Mouse (Mus musculus) megakaryocyte, adult 5-6 weeks (primary cell): Measurements from ENCODE around the gene Nprl2. TPM values are rescaled to one million over a fixed set of nuclear protein-coding genes. Genes with fewer than 3 reads are reported as not detected.

Experiments
- ATAC-seq: 2 replicates; pipeline ENCODE4 v1.8.0; 2016; ENCODE audit warnings: mild to moderate bottlenecking, inconsistent platforms; ENCODE audit not compliant: poor library complexity, severe bottlenecking
- total RNA-seq, 2 experiments: library from RNA; stranded (forward) in 1 of 2; stranded (reverse) in 1 of 2; fragments of 153-499, 151-499 nt in 1 of 2; fragments of 221-1000, 200-1000 nt in 1 of 2; gene quantifications; 2 replicates each; pipeline versions ENCODE4 v1.2.3 to v1.2.4; 2015 to 2017

The Nprl2 gene
- total RNA-seq, 2 experiments from 2014 or later = 8.3 to 18.9 TPM

DNA sequence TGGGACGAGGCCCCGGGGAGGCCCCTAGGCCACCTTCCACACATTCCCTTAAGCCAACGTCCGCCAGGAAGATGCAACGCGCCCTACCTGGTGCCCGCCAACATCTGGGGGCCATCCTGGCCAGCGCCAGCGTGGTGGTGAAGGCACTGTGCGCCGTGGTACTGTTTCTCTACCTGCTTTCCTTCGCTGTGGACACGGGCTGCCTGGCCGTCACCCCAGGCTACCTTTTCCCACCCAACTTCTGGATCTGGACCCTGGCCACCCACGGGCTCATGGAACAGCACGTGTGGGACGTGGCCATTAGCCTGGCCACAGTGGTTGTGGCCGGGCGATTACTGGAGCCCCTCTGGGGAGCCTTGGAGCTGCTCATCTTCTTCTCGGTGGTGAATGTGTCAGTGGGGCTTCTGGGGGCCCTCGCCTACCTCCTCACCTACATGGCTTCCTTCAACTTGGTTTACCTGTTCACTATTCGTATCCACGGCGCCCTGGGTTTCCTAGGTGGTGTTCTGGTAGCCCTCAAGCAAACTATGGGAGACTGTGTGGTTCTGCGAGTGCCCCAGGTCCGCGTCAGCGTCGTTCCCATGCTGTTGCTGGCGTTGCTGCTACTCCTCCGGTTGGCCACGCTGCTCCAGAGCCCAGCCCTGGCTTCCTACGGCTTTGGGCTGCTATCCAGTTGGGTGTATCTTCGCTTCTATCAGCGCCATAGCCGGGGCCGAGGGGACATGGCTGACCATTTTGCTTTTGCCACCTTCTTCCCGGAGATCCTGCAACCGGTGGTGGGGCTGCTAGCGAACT is 7.4 kb upstream of the Nprl2 start:
- peak; percentile 8 for ATAC-seq

DNA sequence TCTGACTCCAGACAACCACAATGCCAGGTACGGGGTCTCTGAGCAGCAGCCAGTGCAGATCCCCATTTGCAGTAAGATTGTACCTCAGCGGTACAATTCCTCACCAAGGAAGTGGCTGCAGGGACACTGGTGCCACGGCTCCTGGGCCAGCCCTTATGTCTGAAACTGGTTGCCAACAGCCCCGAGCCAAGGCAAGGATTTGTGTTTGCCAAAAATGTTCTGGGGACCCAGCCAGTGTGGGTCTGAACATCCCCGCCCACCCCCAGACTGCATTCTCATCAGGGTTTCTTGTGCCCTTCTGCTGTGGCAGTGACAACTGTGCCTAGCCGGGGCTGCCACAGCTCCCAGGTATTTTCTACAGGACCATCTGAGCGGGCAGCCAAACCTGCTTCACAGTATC is 3.8 kb upstream of the Nprl2 start:
- ATAC-seq = no peak

DNA sequence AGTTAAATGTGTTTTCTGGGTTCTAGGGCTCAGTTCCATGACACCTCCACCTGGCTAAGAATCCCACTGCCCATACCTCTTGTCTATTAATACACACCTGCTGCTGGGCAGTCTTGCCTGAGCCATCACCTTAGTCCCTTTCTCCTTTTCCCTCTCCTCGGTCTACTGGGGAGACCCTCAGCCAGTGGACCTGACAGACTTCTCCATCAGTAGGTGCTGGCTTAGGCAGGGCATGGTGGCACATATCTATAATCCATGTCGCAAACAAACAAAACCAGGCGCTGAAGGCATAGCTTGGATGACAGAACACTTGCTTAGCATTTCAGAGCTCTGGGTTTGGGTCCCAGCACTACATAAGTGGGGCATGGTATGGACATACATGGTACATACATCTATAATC is 3.3 kb upstream of the Nprl2 start:
- ATAC-seq = no peak

DNA sequence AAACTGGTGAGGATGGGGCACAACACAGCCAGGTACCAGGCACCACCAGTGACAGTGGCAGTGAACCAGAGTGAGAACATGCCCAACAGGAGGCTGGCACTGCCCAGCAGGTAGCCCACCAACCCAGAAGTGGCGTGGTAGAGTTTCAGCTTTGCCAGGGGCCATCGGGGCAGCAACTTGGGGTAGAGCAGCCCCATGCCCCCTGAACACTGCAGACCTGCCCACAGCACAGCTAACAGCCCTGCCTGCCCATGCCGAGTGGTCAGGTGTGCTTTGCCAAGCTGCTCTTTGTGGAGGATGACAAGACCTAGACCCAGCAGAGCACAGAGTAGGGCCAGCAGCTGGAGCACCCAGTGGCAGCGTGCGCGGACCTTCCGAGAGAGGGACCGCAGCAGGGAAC is 2.1 kb upstream of the Nprl2 start:
- no peak for ATAC-seq

GRCm38 (mm10) chr9:107540420-107540819 is 1.6 kb upstream of the Nprl2 start:
- ATAC-seq = no peak

DNA sequence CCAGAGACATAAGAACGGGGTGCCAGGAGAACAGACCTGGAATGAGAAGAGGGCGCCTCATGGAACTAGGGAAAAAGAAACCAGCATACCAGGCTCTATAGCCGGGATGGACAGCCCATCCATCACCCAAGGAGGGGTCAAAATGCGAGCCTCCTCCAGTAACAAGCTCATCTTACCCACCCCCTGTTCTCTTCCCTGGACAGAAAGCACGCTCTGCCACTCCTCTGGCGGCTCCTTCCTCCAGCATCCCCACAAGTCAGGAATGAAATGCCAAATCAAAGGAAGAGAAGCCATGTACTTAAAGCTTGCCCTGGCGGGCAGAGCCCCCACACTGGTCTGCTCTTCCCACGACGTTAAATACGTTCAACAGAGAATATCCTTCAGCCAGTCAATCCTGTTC is 1.0 kb upstream of the Nprl2 start:
- no peak for ATAC-seq

GRCm38 (mm10) chr9:107542352-107542686 is 293 bp downstream of the Nprl2 start:
- ATAC-seq = 0 out of 2 replicates have a peak, but pooled peaks have one; percentile 2

GRCm38 (mm10) chr9:107542721-107543120 is 695 bp downstream of the Nprl2 start:
- no peak for ATAC-seq

DNA sequence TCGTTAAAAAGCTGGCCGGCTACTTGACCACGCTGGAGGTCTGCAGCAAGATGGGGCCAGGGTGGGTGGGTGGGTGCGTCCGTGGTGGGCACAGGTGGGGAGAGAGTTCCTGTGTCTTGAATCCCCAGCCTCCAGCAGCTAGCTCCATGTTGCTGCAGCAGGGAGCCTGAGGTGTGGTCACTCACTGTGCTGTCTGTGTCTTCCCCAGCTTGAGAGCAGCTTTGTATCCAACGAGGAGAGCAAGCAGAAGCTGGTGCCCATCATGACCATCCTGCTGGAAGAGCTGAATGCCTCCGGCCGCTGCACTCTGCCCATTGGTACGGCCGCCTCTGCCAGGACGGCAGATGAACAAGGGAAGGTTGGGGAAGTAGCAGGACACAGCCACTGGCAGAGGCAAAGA is 1.3 kb downstream of the Nprl2 start:
- ATAC-seq = no peak

DNA sequence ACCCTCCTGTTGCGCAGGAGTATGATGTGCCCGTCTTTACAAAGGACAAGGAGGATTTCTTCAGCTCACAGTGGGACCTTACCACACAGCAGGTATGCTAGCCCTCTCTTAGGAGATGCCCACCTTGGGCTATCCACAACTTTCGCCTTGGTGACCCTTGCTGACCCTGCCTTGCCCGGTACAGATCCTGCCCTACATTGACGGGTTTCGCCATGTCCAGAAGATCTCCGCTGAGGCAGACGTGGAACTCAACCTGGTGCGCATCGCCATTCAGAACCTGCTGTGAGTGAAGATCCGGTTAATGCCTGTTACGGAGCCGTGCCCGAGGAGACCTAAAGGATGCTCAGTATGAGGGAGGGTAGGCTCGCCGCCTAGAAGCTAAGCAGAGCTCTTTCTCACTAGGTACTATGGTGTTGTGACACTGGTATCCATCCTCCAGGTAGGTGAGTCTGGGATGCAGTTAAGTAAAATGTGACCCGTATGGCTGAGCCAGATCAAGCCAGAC is 2.2 kb downstream of the Nprl2 start:
- ATAC-seq = no peak

- ATAC-seq = no peak
These were observed 2.7 kb downstream of the Nprl2 start for GRCm38 (mm10) chr9:107544729-107545128.

DNA sequence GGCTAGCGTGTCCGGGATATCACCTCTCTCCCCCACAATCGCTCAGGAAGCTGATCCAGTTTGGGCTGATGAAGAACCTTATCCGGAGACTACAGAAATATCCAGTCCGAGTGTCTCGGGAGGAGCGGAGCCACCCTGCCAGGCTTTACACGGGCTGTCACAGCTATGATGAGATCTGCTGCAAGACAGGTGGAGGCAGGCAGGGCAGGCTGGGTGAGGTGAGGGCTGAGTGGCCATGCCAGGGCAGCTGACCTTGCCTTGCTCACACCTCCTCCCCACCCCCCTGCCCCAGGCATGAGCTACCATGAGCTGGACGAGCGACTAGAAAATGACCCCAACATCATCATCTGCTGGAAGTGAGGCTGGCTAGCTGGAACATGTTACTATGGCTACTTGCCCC is 3.2 kb downstream of the Nprl2 start:
- ATAC-seq = no peak

DNA sequence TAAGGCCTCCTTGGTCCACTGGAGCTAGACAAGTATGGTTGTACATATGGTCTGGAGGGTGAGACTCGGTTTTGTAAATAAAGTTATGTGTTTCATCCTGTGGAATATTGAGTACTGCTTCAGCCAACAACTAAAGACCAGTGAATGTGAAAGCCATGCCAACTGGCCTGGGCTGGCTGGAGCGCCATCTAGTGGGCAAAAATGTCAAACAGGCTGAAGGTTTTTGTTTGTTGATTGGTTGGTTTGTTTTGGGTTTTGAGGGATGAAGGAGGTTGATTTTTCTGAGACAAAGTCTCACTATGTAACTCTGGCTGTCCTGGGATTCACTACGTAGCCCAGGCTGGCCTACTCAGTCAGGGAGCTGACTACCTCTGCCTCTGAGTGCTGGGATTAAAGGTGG is 3.6 kb downstream of the Nprl2 start:
- peak; percentile 19; the same call in 1 of the 2 replicates for ATAC-seq

GRCm38 (mm10) chr9:107547026-107547425 is 5.0 kb downstream of the Nprl2 start, which contains the start of gene Zmynd10:
Gene Zmynd10, plus strand, starts transcription at chr9:107547298.
- ATAC-seq = peak; percentile 45

DNA sequence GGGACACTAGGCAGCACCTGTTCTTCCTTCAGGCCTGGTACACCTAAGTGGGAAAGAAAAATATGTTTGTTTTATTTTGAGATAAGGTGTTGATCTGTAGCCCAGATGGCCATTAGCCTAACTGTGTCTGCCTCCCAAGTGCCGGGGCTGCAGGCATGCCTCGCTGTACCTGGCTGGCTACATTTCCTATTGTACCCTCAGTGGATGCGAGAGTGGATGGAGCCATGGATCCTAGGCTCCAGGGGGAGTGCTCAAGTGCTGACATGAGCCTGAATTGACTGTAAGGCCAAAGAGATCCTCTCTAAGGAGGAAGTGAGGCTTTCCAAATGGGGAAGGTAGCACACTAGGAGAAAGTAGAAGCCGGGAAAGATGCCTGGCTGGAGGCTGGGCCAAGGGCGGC is 5.9 kb downstream of the Nprl2 start:
- 0 out of 2 replicates have a peak, but pooled peaks have one; percentile 3 for ATAC-seq

DNA sequence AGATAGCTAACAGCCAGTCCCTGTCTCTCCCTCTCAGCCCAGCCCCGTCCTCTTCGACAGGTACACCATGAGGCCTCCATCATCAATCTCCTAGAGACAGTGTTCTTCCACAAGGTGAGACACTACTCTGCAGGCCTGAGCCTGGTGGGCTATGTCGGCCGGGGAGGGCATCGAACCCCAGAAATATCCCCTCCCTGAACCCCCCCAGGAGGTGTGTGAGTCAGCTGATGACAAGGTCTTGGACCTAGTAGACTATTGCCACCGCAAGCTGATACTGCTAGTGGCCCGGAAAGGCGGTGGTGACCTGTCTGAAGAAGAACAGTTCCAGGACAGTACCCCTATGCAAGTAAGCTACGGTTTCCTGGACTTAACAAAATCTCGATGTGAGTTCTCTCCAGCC is 6.8 kb downstream of the Nprl2 start:
- no peak for ATAC-seq

DNA sequence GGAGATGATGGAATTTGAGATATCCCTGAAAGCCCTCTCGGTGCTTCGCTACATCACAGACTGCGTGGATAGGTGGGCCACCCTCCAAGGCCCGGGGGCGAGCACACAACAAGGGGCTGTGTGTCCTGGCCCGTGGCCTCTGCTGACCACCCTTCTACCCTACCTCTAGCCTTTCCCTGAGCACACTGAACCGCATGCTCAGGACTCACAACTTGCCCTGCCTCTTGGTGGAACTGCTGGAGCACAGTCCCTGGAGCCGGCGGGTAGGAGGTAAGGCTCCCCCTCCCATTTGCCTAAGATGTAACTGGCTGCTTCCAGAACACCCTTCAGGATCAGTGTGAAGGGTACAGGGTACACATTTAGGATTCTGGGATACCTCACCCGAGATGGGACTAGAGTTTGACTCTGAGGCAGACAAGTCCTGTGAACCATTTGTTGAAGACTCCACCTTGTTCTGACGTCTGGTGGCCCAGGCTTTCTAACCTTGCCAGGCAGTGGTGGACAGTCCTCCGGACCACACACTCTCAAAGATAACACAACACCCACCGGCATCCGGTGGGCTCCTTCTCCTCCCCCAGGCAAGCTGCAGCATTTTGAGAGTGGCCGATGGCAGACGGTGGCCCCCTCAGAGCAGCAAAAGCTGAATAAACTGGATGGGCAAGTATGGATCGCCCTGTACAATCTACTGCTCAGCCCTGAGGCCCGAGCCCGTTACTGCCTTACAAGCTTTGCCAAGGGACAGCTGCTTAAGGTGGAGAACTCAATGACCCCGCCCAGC is 7.5 kb downstream of the Nprl2 start:
- ATAC-seq = no peak

GRCm38 (mm10) chr9:107550491-107551116 is 8.6 kb downstream of the Nprl2 start:
- ATAC-seq = no peak

GRCm38 (mm10) chr9:107551117-107551889 is 9.3 kb downstream of the Nprl2 start, which contains the start of gene Rassf1:
Gene Rassf1, plus strand, starts transcription at chr9:107551555.
- peak; percentile 25 for ATAC-seq

GRCm38 (mm10) chr9:107551890-107552355 is 9.9 kb downstream of the Nprl2 start:
- ATAC-seq = no peak
